ENCODE assay signal across 29 mouse cellular contexts in the genomic region with DNA sequence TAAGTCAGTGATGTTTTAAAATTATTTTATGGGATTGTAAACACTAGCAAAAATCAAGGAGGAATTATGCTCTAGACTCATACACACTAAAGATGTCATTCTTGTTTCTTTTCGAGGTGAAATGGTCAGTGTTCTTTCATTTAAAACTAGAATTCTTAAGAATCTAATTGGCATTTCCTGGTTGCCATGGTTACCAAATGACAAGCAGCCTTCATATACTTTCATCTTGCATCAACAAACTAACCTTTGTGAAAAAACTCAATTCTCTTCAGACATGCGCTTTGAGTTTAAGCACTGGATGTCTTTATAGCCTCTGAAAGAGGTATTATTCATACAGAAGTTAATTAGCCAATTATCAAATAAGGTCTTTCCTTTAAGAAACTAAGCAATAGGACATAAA.
A peak's percentile ranks its signal among the peaks of the same experiment; 100 is the strongest.
DNase-seq lines count a peak whose midpoint lies in the region; ATAC-seq lines count a peak whose summit lies in the region.
"Had no signal": no experiment of that assay in that cellular context is flagged by ENCODE, and none has a peak within 500 bp of the region (broad histone marks: within the 10 kb centered on the region; RNA-seq: fewer than 3 reads in every experiment).

No protein-coding gene starts in this region.

- peak; percentile 38; the same call in 1 of the 2 replicates for ATAC-seq in forebrain, embryonic 11.5 days (replicated peaks; ENCODE audit: low FRiP score)
- ATAC-seq in midbrain, embryonic 11.5 days (ENCODE audit: low FRiP score), result no peak
- ATAC-seq in midbrain, embryonic 16.5 days, result no peak
- ATAC-seq: Patski had no signal

- DNase-seq in forebrain, embryonic 11.5 days (ENCODE audit: low spot score), result no peak
- DNase-seq in forebrain, embryonic 10.5 days (ENCODE audit: extremely low spot score, low spot score), result no peak
- DNase-seq in midbrain, embryonic 11.5 days (ENCODE audit: low spot score, missing footprints), result peak; percentile 59
- peak; percentile 46 for DNase-seq in embryo, embryonic 11 days
- no peak for DNase-seq in retina, postnatal 1 day
- DNase-seq in cerebellum, adult 11-12 months, result no peak
- DNase-seq: adrenal gland, postnatal 10 days; cerebellum, adult 11 months; gastrocnemius, postnatal 25 days; heart, adult 11 months; heart, postnatal 36 days; kidney, adult 11 months; right cerebral cortex, postnatal 4 days; thymus, adult 18-20 months; thymus, postnatal 36 days had no signal

- H3K9ac ChIP-seq in forebrain, embryonic 11.5 days (ENCODE audit: low read length), result no peak overlapping the region
- no peak overlapping the region for H3K9ac ChIP-seq in midbrain, embryonic 11.5 days (ENCODE audit: low read length)
- H3K9ac ChIP-seq in midbrain, embryonic 16.5 days (ENCODE audit: low read depth, low read length), result no peak overlapping the region
- H3K9ac ChIP-seq: heart, embryonic 15.5 days; hindbrain, embryonic 13.5 days; limb, embryonic 13.5 days; lung, embryonic 15.5 days; midbrain, embryonic 12.5 days; neural tube, embryonic 12.5 days had no signal

- no peak overlapping the region for H3K4me2 ChIP-seq in forebrain, embryonic 11.5 days (ENCODE audit: low read depth, low read length, severe bottlenecking)
- no peak overlapping the region for H3K4me2 ChIP-seq in midbrain, embryonic 11.5 days
- no peak overlapping the region for H3K4me2 ChIP-seq in midbrain, embryonic 16.5 days (ENCODE audit: low read length)
- H3K4me2 ChIP-seq: heart, embryonic 15.5 days; hindbrain, embryonic 13.5 days; limb, embryonic 13.5 days; liver, embryonic 11.5 days; lung, embryonic 15.5 days; midbrain, embryonic 12.5 days; neural tube, embryonic 12.5 days had no signal

- H3K36me3 ChIP-seq in forebrain, embryonic 11.5 days (ENCODE audit: control insufficient read depth, insufficient read depth, low read length), result no peaks in the 10 kb centered on the region
- no peaks in the 10 kb centered on the region for H3K36me3 ChIP-seq in forebrain, embryonic 10.5 days (replicated peaks)
- H3K36me3 ChIP-seq in midbrain, embryonic 11.5 days (ENCODE audit: control insufficient read depth, insufficient read depth, low read length), result no peaks in the 10 kb centered on the region
- H3K36me3 ChIP-seq in midbrain, embryonic 16.5 days (ENCODE audit: control insufficient read depth, insufficient read depth, low read length), result no peaks in the 10 kb centered on the region
- H3K36me3 ChIP-seq: heart, embryonic 10.5 days; heart, embryonic 15.5 days; hindbrain, embryonic 13.5 days; limb, embryonic 13.5 days; lung, embryonic 15.5 days; midbrain, embryonic 12.5 days; neural tube, embryonic 12.5 days had no signal

- H3K27ac ChIP-seq in forebrain, embryonic 11.5 days (ENCODE audit: low read depth, low read length), result no peak overlapping the region
- no peak overlapping the region for H3K27ac ChIP-seq in forebrain, embryonic 10.5 days
- H3K27ac ChIP-seq in midbrain, embryonic 11.5 days (ENCODE audit: low read depth, low read length), result no peak overlapping the region
- H3K27ac ChIP-seq in midbrain, embryonic 16.5 days (ENCODE audit: low read length), result no peak overlapping the region
- H3K27ac ChIP-seq: heart, embryonic 10.5 days; heart, embryonic 15.5 days; hindbrain, embryonic 13.5 days; left cerebral cortex, adult 2 months; limb, embryonic 13.5 days; lung, embryonic 15.5 days; midbrain, embryonic 12.5 days; neural tube, embryonic 12.5 days; stomach, postnatal 0 days had no signal

- H3K9me3 ChIP-seq in forebrain, embryonic 11.5 days (ENCODE audit: control insufficient read depth, low read length), result no peaks in the 10 kb centered on the region
- H3K9me3 ChIP-seq in forebrain, embryonic 10.5 days, result no peaks in the 10 kb centered on the region
- H3K9me3 ChIP-seq in midbrain, embryonic 11.5 days (ENCODE audit: control insufficient read depth, low read length), result no peaks in the 10 kb centered on the region
- H3K9me3 ChIP-seq in midbrain, embryonic 16.5 days (replicated peaks; ENCODE audit: control insufficient read depth, low read length, poor library complexity, severe bottlenecking), result no peaks in the 10 kb centered on the region
- H3K9me3 ChIP-seq: heart, embryonic 10.5 days; heart, embryonic 15.5 days; hindbrain, embryonic 13.5 days; limb, embryonic 13.5 days; lung, embryonic 15.5 days; midbrain, embryonic 12.5 days; neural tube, embryonic 12.5 days had no signal

- no peak overlapping the region for H3K4me3 ChIP-seq in forebrain, embryonic 11.5 days (ENCODE audit: low read depth, low read length)
- no peak overlapping the region for H3K4me3 ChIP-seq in forebrain, embryonic 10.5 days
- H3K4me3 ChIP-seq in midbrain, embryonic 11.5 days (ENCODE audit: low read depth, low read length), result no peak overlapping the region
- H3K4me3 ChIP-seq in midbrain, embryonic 16.5 days (ENCODE audit: low read depth, low read length), result no peak overlapping the region
- H3K4me3 ChIP-seq: erythroblast, embryonic 14.5 days; heart, embryonic 10.5 days; heart, embryonic 15.5 days; hindbrain, embryonic 13.5 days; left cerebral cortex, adult 2 months; limb, embryonic 13.5 days; lung, embryonic 15.5 days; midbrain, embryonic 12.5 days; myocyte; neural tube, embryonic 12.5 days had no signal

- WGBS in forebrain, embryonic 11.5 days, result 37% methylated on average over 2 of the region's 2 CpGs
- WGBS in forebrain, embryonic 10.5 days, result 48% methylated on average over 2 of the region's 2 CpGs
- 67% methylated on average over 2 of the region's 2 CpGs for WGBS in midbrain, embryonic 11.5 days
- 39% methylated on average over 2 of the region's 2 CpGs for WGBS in midbrain, embryonic 16.5 days

- no peaks in the 10 kb centered on the region; the same call in 1 of the 2 replicates for H3K4me1 ChIP-seq in forebrain, embryonic 11.5 days (replicated peaks; ENCODE audit: control insufficient read depth, insufficient read depth, low read length)
- peaks cover 22% of the 10 kb centered on the region for H3K4me1 ChIP-seq in forebrain, embryonic 10.5 days
- H3K4me1 ChIP-seq in midbrain, embryonic 11.5 days (ENCODE audit: control insufficient read depth, insufficient read depth, low read length), result no peaks in the 10 kb centered on the region
- H3K4me1 ChIP-seq in midbrain, embryonic 16.5 days (ENCODE audit: control insufficient read depth, insufficient read depth, low read length), result peaks cover 3% of the 10 kb centered on the region
- H3K4me1 ChIP-seq: heart, embryonic 10.5 days; heart, embryonic 15.5 days; limb, embryonic 13.5 days; lung, embryonic 15.5 days had no signal

- H3K27me3 ChIP-seq in forebrain, embryonic 11.5 days (ENCODE audit: control insufficient read depth, insufficient read depth, low read length), result no peaks in the 10 kb centered on the region
- H3K27me3 ChIP-seq in forebrain, embryonic 10.5 days (ENCODE audit: poor library complexity, severe bottlenecking), result no peaks in the 10 kb centered on the region
- no peaks in the 10 kb centered on the region for H3K27me3 ChIP-seq in midbrain, embryonic 11.5 days (ENCODE audit: control insufficient read depth, insufficient read depth, low read length)
- no peaks in the 10 kb centered on the region for H3K27me3 ChIP-seq in midbrain, embryonic 16.5 days (ENCODE audit: control insufficient read depth, insufficient read depth, low read depth, low read length)
- H3K27me3 ChIP-seq: heart, embryonic 15.5 days; hindbrain, embryonic 13.5 days; limb, embryonic 13.5 days; lung, embryonic 15.5 days; midbrain, embryonic 12.5 days; neural tube, embryonic 12.5 days; Patski had no signal

Comparison
In these comparisons a context has a peak if more than half of its experiments do, and no peak if none do; other contexts are left out.
1. DNase-seq: peak in midbrain, embryonic 11.5 days (single experiment) and embryo, embryonic 11 days (single experiment); none in forebrain, embryonic 11.5 days (single experiment), forebrain, embryonic 10.5 days (single experiment), retina, postnatal 1 day (single experiment) and cerebellum, adult 11-12 months (single experiment).